Mouse (Mus musculus): ENCODE measurements around the gene Fignl1. TPM values are rescaled to one million over a fixed set of nuclear protein-coding genes. Genes with fewer than 3 reads are reported as not detected.

Fignl1 gene
- total and polyA plus RNA-seq, 3 experiments: 3.6 to 120 (median 97.4) TPM

DNA sequence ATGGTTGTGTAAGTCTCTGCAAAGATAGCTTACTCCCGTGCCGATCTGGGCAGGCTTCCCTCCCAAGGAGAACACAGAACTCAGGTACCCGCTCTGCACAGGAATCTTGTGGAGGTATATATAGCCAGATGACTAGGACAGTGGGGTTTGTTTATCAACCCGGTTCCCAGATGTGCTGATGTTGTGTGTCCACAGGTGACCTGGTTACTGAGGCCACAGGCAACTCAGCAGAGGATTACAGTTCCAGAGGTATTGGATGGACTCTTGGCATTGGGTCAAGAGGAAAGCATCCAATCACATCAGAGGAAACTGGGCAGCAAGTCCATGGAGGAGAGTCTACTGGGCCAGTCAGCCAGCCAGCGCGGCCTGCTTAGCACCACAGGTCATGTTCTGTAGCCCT, 10.0 kb upstream of the Fignl1 start:
- H3K27me3 ChIP-seq (ENCODE audit: insufficient read depth, low read length): peaks cover 10% of the 10 kb centered on the region
- DNase-seq (ENCODE audit: low spot score) (no peak), ATAC-seq (ENCODE audit: extremely low read depth, insufficient number of reproducible peaks, low FRiP score, poor library complexity, severe bottlenecking) (no peak)
- no peaks in the 10 kb centered on the region for H3K9me3 ChIP-seq (replicated peaks)
- no peak overlapping the region for H3K4me3 ChIP-seq (ENCODE audit: low read depth, low read length)
- H3K36me3 ChIP-seq (replicated peaks): no peaks in the 10 kb centered on the region
- H3K4me1 ChIP-seq (ENCODE audit: insufficient read depth, low read depth, low read length): peaks cover 63% of the 10 kb centered on the region
- TF ChIP-seq CTCF (IDR thresholded peaks at IDR 0.05; ENCODE audit: low read depth, low read length) (no peak), GATA2 (IDR thresholded peaks at IDR 0.05; ENCODE audit: borderline replicate concordance, low read depth, low read length) (no peak), POLR2AphosphoS5 (IDR thresholded peaks at IDR 0.05; ENCODE audit: insufficient replicate concordance, low read depth, low read length) (no peak)

DNA sequence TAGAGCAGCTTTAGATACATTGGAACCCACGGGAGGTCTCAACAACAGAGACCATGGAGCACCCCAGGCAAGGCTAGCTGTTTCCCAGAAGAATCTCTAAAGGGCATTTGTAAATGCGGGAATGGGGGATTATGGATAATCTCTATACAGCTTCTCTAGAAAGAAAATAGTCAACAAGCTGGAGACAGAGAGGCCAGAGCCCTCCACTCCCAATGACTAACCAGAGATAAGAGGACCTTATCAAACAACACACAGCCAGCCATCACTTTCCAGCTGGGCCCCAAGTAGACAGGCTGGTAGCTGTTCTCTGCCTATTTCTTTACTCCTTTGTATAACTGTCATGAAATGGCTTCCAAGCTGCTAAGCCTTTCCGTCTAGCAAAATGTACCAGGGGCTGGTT, 7.0 kb upstream of the Fignl1 start:
- no peaks in the 10 kb centered on the region; the same call in 1 of the 2 replicates for H3K27me3 ChIP-seq (ENCODE audit: insufficient read depth, low read length)
- peak; percentile 85 for ATAC-seq (ENCODE audit: extremely low read depth, insufficient number of reproducible peaks, low FRiP score, poor library complexity, severe bottlenecking)
- no peaks in the 10 kb centered on the region for H3K9me3 ChIP-seq (replicated peaks)
- TF ChIP-seq TAL1 (conservative IDR thresholded peaks at IDR 0.05; ENCODE audit: low read depth, low read length) (peak; percentile 77), GATA2 (IDR thresholded peaks at IDR 0.05; ENCODE audit: borderline replicate concordance, low read depth, low read length) (no peak), GATA1 (IDR thresholded peaks at IDR 0.05; ENCODE audit: borderline replicate concordance, low read length) (no peak), CTCF (IDR thresholded peaks at IDR 0.05; ENCODE audit: low read depth, low read length) (no peak), POLR2AphosphoS5 (IDR thresholded peaks at IDR 0.05; ENCODE audit: insufficient replicate concordance, low read depth, low read length) (no peak)
- peak; percentile 44 for DNase-seq (ENCODE audit: low spot score)
- H3K4me3 ChIP-seq (ENCODE audit: low read depth, low read length): no peak overlapping the region; the same call in 1 of the 2 replicates
- no peaks in the 10 kb centered on the region for H3K36me3 ChIP-seq (replicated peaks)
- H3K4me1 ChIP-seq (ENCODE audit: insufficient read depth, low read depth, low read length): peaks cover 48% of the 10 kb centered on the region

DNA sequence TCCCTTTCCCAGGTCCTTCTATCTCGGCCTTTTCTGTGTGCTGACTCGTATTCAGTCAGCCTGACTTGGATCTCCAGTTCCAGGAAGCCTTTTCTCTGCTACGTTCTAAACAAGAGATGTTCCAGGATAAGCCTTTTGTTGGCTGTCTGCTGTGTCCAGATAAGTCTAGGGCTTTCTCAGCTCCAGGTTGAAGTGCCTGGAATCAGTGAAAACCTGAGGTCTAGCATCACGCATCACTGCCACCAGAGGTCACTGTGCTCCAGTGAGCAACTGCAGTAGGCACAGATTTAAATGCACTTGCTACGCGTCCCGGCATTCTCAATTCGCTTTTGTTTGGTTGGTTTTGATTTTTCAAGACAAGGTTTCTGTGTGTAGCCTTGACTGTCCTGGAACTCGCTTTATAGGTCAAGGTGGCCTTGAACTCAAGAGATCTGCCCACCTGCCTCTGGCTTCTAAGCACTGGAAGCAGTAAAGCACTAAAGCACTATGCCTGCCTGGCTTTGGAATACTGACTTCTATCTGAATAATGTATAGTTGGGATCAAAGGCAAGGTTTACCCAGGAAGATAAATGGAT, 3.2 kb upstream of the Fignl1 start:
- Histone ChIP-seq H3K4me1 (ENCODE audit: insufficient read depth, low read depth, low read length) (peaks cover 57% of the 10 kb centered on the region), H3K9me3 (replicated peaks) (no peaks in the 10 kb centered on the region), H3K4me3 (ENCODE audit: low read depth, low read length) (no peak overlapping the region), H3K36me3 (replicated peaks) (peaks cover under 1% of the 10 kb centered on the region), H3K27me3 (ENCODE audit: insufficient read depth, low read length) (no peaks in the 10 kb centered on the region; the same call in 1 of the 2 replicates)
- DNase-seq (ENCODE audit: low spot score): peak; percentile 31
- TF ChIP-seq GATA1 (IDR thresholded peaks at IDR 0.05; ENCODE audit: borderline replicate concordance, low read length) (no peak), GATA2 (IDR thresholded peaks at IDR 0.05; ENCODE audit: borderline replicate concordance, low read depth, low read length) (no peak), TAL1 (conservative IDR thresholded peaks at IDR 0.05; ENCODE audit: low read depth, low read length) (peak; percentile 57), CTCF (IDR thresholded peaks at IDR 0.05; ENCODE audit: low read depth, low read length) (peak; percentile 85), POLR2AphosphoS5 (IDR thresholded peaks at IDR 0.05; ENCODE audit: insufficient replicate concordance, low read depth, low read length) (no peak)
- ATAC-seq (ENCODE audit: extremely low read depth, insufficient number of reproducible peaks, low FRiP score, poor library complexity, severe bottlenecking): peak; percentile 11; the same call in 1 of the 2 replicates

DNA sequence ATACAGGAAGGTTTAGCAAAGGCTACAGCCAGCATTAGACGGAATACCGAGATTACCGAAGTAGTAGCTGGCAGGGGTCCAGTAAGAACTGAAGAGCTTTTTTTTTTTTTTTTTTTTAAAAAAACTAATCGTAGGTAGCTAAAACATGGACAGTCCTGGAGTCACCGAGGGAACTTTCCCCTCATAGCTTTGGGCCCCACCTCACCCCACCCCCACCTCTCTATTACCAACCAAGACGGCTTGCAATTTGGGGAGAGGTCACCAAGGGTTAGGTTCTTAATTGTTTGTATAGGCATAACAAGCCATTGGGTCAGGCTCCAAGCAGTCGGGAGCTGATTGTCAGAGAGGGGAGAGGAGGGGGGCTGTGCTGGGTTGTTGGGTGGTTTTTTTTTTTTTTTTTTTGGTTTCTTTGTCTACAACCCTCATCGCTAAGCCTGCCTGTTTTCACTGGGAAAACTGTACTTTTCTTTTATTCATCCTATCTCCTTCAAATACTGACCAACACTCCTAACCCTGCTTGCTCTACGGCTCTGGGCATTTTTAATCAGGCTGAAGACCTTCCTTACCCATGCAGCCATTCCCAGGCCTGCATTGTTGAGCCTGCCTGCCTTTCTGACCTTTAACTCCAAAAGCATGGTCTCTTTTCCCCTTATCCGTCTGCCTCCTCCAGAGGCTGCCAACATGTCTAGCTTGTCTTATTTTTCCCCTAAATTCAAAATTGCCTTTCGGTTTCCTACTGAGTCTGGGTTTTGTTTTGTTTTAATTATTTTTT, 828 bp upstream of the Fignl1 start:
- H3K4me3 ChIP-seq (ENCODE audit: low read depth, low read length): peak overlapping the region; percentile 77
- no peak for ATAC-seq (ENCODE audit: extremely low read depth, insufficient number of reproducible peaks, low FRiP score, poor library complexity, severe bottlenecking)
- DNase-seq (ENCODE audit: low spot score): peak; percentile 27
- H3K9me3 ChIP-seq (replicated peaks): no peaks in the 10 kb centered on the region
- peaks cover 19% of the 10 kb centered on the region for H3K36me3 ChIP-seq (replicated peaks)
- H3K4me1 ChIP-seq (ENCODE audit: insufficient read depth, low read depth, low read length): peaks cover 48% of the 10 kb centered on the region
- TF ChIP-seq TAL1 (conservative IDR thresholded peaks at IDR 0.05; ENCODE audit: low read depth, low read length) (no peak), GATA1 (IDR thresholded peaks at IDR 0.05; ENCODE audit: borderline replicate concordance, low read length) (no peak), GATA2 (IDR thresholded peaks at IDR 0.05; ENCODE audit: borderline replicate concordance, low read depth, low read length) (no peak), CTCF (IDR thresholded peaks at IDR 0.05; ENCODE audit: low read depth, low read length) (no peak), POLR2AphosphoS5 (IDR thresholded peaks at IDR 0.05; ENCODE audit: insufficient replicate concordance, low read depth, low read length) (no peak)
- H3K27me3 ChIP-seq (ENCODE audit: insufficient read depth, low read length): no peaks in the 10 kb centered on the region

DNA sequence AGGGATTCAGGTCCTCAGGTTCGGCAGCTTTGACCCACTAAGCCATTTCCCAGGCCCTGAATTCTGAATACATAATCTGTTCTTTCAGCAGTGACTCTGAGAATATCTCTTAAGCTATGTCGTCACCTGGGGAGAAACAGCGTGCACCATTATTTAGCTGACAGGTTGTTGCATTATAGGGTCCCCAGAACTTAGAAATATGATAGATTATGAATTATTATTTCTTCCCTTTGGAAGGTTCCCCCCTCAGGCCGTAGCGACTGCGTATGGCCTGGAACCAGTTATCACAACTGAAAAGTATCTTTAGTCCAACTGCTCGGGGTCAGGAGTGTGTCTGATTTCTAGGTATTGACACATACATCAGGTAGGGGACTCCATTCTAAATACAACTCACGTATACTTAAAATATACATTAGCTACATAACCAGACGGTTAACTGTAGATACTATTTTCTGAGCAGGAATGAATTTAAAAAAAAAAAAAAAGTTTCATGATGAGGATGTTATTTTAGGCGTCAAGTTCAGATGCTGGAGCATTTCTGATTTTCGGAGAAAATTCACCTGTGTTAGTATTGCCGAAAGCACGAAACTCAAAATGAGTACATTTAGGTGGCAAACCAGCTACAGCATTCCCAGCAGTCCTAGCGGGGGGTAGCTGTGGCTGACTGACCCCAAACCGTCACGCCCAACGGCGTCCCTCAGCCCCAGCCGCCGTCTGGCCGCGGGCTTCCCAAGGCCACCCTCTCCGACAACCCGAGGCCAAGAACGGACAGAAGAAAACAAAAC, 535 bp downstream of the Fignl1 start:
- no peak for ATAC-seq (ENCODE audit: extremely low read depth, insufficient number of reproducible peaks, low FRiP score, poor library complexity, severe bottlenecking)
- Histone ChIP-seq H3K4me1 (ENCODE audit: insufficient read depth, low read depth, low read length) (peaks cover 59% of the 10 kb centered on the region), H3K4me3 (ENCODE audit: low read depth, low read length) (peak overlapping the region; percentile 77), H3K27me3 (ENCODE audit: insufficient read depth, low read length) (no peaks in the 10 kb centered on the region), H3K9me3 (replicated peaks) (no peaks in the 10 kb centered on the region), H3K36me3 (replicated peaks) (peaks cover 33% of the 10 kb centered on the region)
- no peak for TF ChIP-seq TAL1 (conservative IDR thresholded peaks at IDR 0.05; ENCODE audit: low read depth, low read length)
- TF ChIP-seq POLR2AphosphoS5 (IDR thresholded peaks at IDR 0.05; ENCODE audit: insufficient replicate concordance, low read depth, low read length): no peak
- no peak for TF ChIP-seq GATA2 (IDR thresholded peaks at IDR 0.05; ENCODE audit: borderline replicate concordance, low read depth, low read length)
- no peak for TF ChIP-seq GATA1 (IDR thresholded peaks at IDR 0.05; ENCODE audit: borderline replicate concordance, low read length)
- TF ChIP-seq CTCF (IDR thresholded peaks at IDR 0.05; ENCODE audit: low read depth, low read length): no peak
- DNase-seq (ENCODE audit: low spot score): no peak

DNA sequence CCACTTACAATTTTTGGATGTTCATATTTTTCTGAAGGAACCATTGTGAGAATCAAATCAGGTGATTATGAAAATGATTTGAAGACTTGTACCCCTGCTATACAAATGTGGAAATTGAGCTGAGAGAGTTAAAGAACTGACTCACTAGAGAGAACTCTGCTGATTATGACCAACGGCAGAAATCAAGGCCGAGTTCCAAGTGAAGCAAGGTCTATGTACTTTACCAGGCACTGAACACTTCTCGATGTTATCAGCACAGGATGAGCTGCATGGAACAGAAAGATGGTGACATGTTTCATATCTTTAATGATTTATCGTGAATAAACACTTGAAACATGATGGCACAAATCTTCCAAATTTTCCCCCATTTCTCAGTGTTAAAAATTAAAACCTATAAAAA, 2.8 kb downstream of the Fignl1 start:
- TF ChIP-seq POLR2AphosphoS5 (IDR thresholded peaks at IDR 0.05; ENCODE audit: insufficient replicate concordance, low read depth, low read length): no peak
- H3K36me3 ChIP-seq (replicated peaks): peaks cover 53% of the 10 kb centered on the region
- peaks cover 68% of the 10 kb centered on the region for H3K4me1 ChIP-seq (ENCODE audit: insufficient read depth, low read depth, low read length)

More for the DNA sequence above, 2.8 kb downstream of the Fignl1 start:
- H3K27me3 ChIP-seq (ENCODE audit: insufficient read depth, low read length): no peaks in the 10 kb centered on the region
- ATAC-seq (ENCODE audit: extremely low read depth, insufficient number of reproducible peaks, low FRiP score, poor library complexity, severe bottlenecking): no peak
- no peak overlapping the region for H3K4me3 ChIP-seq (ENCODE audit: low read depth, low read length)
- no peaks in the 10 kb centered on the region for H3K9me3 ChIP-seq (replicated peaks)
- DNase-seq (ENCODE audit: low spot score): no peak
